Mouse (Mus musculus): Measurements from ENCODE around the gene Gjc2. TPM values are rescaled to one million over a fixed set of nuclear protein-coding genes. Genes with fewer than 3 reads are reported as not detected.

The Gjc2 gene
- polyA plus RNA-seq, 1 experiment = 1.7 TPM

- no peak for TF ChIP-seq POLR2A (IDR thresholded peaks at IDR 0.05; ENCODE audit: borderline replicate concordance, extremely low read depth, low read depth, low read length)
- no peak for TF ChIP-seq CTCF (IDR thresholded peaks at IDR 0.05; ENCODE audit: insufficient read depth, low read length)
- WGBS = 61% methylated on average over 18 of the region's 18 CpGs
These were observed 51.6 kb downstream of the Gjc2 start for GRCm38 (mm10) chr11:59131348-59131919.

DNA sequence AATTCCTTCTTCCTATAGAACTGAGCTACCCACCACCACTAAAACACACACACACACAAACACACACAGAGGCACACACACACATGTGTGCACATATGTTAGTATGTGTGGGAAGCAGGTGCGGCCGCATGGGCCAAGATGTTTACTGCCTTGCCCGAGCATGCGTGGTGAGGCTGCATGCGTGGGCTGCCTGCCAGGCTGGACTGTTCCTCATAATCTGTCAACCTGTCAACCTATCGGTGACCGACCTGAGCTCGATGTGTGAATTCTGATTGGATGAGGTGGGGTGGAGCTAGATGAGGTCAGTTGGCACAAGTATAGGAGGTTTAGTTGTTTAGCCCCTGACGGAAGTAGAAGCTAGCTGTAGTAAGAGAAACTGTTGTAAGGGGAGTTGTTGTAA lies 52.2 kb downstream of the Gjc2 start:
- 62% methylated on average over 9 of the region's 9 CpGs for WGBS
- TF ChIP-seq POLR2A (IDR thresholded peaks at IDR 0.05; ENCODE audit: borderline replicate concordance, extremely low read depth, low read depth, low read length) = no peak
- no peak for TF ChIP-seq CTCF (IDR thresholded peaks at IDR 0.05; ENCODE audit: insufficient read depth, low read length)
- H3K4me3 ChIP-seq (replicated peaks; ENCODE audit: extremely low read depth, low read depth, low read length) = no peak overlapping the region
- H3K4me1 ChIP-seq (ENCODE audit: control insufficient read depth, insufficient read depth, low read length) = no peaks in the 10 kb centered on the region
- DNase-seq = no peak

More at GRCm38 (mm10) chr11:59131348-59131919, 51.6 kb downstream of the Gjc2 start:
- no peak for DNase-seq
- Histone ChIP-seq H3K4me3 (replicated peaks; ENCODE audit: extremely low read depth, low read depth, low read length) (no peak overlapping the region), H3K4me1 (ENCODE audit: control insufficient read depth, insufficient read depth, low read length) (no peaks in the 10 kb centered on the region)

Other genes starting within 250 kb of the Gjc2 start
- gene Rnf187, start 244.3 kb downstream of the Gjc2 start, polyA plus RNA-seq (2012; rRNA removed) = 190 and 269 TPM in 2 replicates
- 0.62 and 2.4 TPM in 2 replicates for gene Hist3h2ba, start 234.3 kb downstream of the Gjc2 start, polyA plus RNA-seq (2012; rRNA removed)
- 19.7 and 25.5 TPM in 2 replicates for gene Hist3h2a, start 228.5 kb downstream of the Gjc2 start, polyA plus RNA-seq (2012; rRNA removed)
- 0.97 and 1.1 TPM in 2 replicates for gene Trim17, start 228.5 kb downstream of the Gjc2 start, polyA plus RNA-seq (2012; rRNA removed)
- 31.4 and 38.3 TPM in 2 replicates for gene Trim11, start 205.1 kb downstream of the Gjc2 start, polyA plus RNA-seq (2012; rRNA removed)
- 5.3 and 19.0 TPM in 2 replicates for gene Obscn, start 46.8 kb downstream of the Gjc2 start, polyA plus RNA-seq (2012; rRNA removed)
- gene Iba57, start 19.5 kb downstream of the Gjc2 start, polyA plus RNA-seq (2012; rRNA removed) = 3.7 and 3.9 TPM in 2 replicates
- 100 and 126 TPM in 2 replicates for gene Guk1, start 9.0 kb upstream of the Gjc2 start, polyA plus RNA-seq (2012; rRNA removed)
- gene Mrpl55, start 19.3 kb upstream of the Gjc2 start, polyA plus RNA-seq (2012; rRNA removed) = 26.0 and 27.0 TPM in 2 replicates
- gene 2310033P09Rik, start 25.1 kb upstream of the Gjc2 start, polyA plus RNA-seq (2012; rRNA removed) = 23.5 and 29.2 TPM in 2 replicates
- 525 and 566 TPM in 2 replicates for gene Arf1, start 45.1 kb upstream of the Gjc2 start, polyA plus RNA-seq (2012; rRNA removed)
- gene Wnt3a, start 107.5 kb upstream of the Gjc2 start, polyA plus RNA-seq (2012; rRNA removed) = 9.4 and 15.4 TPM in 2 replicates
- gene Wnt9a, start 123.7 kb upstream of the Gjc2 start, polyA plus RNA-seq (2012; rRNA removed) = 6.9 and 7.8 TPM in 2 replicates
- gene Prss38, start 192.4 kb upstream of the Gjc2 start, polyA plus RNA-seq (2012; rRNA removed) = not detected in 2 replicates